Mouse (Mus musculus) CH12.LX (cell line): ENCODE results near the gene Rnf208. TPM values are rescaled to one million over a fixed set of nuclear protein-coding genes. Genes with fewer than 3 reads are reported as not detected.

Experiments
- DNase-seq: peaks from one replicate; pipeline ENCODE4 v3.0.0-alpha.2; 2013; ENCODE audit errors: extremely low read depth
- H3K27ac ChIP-seq: 2 replicates; pipeline ENCODE4 v1.5.1; 2012; ENCODE audit warnings: low read depth, mild to moderate bottlenecking, control low read depth, moderate library complexity; ENCODE audit not compliant: insufficient read depth
- H3K27me3 ChIP-seq: replicated peaks from 2 replicates; pipeline ENCODE3; 2012; ENCODE audit warnings: inconsistent platforms
- H3K36me3 ChIP-seq, 2 experiments: replicated peaks in 1 of 2; 2 replicates each; pipeline versions ENCODE3 to v1.6.1; 2012; ENCODE audit warnings: inconsistent platforms in 1 of 2, low read length in 1 of 2, mild to moderate bottlenecking in 1 of 2, mixed read lengths in 1 of 2, moderate library complexity in 1 of 2; ENCODE audit not compliant: control insufficient read depth in 1 of 2, insufficient read depth in 1 of 2
- H3K4me1 ChIP-seq, 2 experiments: 2 replicates each; pipeline ENCODE4 v1.6.1; 2012; ENCODE audit warnings: inconsistent platforms in 1 of 2, moderate library complexity in 1 of 2; ENCODE audit not compliant: insufficient read depth in 2 of 2, control insufficient read depth in 1 of 2
- H3K4me2 ChIP-seq: 2 replicates; pipeline ENCODE4 v1.6.1; 2012; ENCODE audit warnings: low read depth, mild to moderate bottlenecking, control low read depth; ENCODE audit not compliant: poor library complexity, insufficient read depth, severe bottlenecking
- H3K4me3 ChIP-seq, 3 experiments: fragments of 150-350 bp in 1 of 3; sonication (generic) in 1 of 3; replicated peaks in 1 of 3; 2 replicates each; pipeline versions ENCODE3 to v1.5.1; 2011 to 2012; ENCODE audit warnings: low read depth in 2 of 3, low read length in 2 of 3, mild to moderate bottlenecking in 2 of 3, moderate library complexity in 2 of 3, control low read depth in 1 of 3, improper control_type of control experiment in 1 of 3, inconsistent platforms in 1 of 3, mixed read lengths in 1 of 3; ENCODE audit not compliant: poor library complexity in 1 of 3
- H3K79me2 ChIP-seq: replicated peaks from 2 replicates; pipeline ENCODE4 v1.6.1; 2012; ENCODE audit warnings: mild to moderate bottlenecking, moderate library complexity; ENCODE audit not compliant: control insufficient read depth, poor library complexity, insufficient read depth, severe bottlenecking; ENCODE audit errors: extremely low read depth
- H3K9ac ChIP-seq: 2 replicates; pipeline ENCODE4 v1.6.1; 2012; ENCODE audit warnings: low read depth, mild to moderate bottlenecking, control low read depth, moderate library complexity; ENCODE audit not compliant: insufficient read depth
- H3K9me3 ChIP-seq: replicated peaks from 2 replicates; pipeline ENCODE3; 2012; ENCODE audit warnings: low read length, inconsistent platforms, mixed read lengths
- BHLHE40 ChIP-seq: IDR thresholded peaks from 2 replicates; pipeline ENCODE4 v1.6.1; 2011; ENCODE audit warnings: mild to moderate bottlenecking, low read depth, low read length, improper control_type of control experiment
- CHD1 ChIP-seq: IDR thresholded peaks from 2 replicates; pipeline ENCODE4 v1.6.1; 2012; ENCODE audit warnings: low read depth, low read length, improper control_type of control experiment, inconsistent platforms
- E2F4 ChIP-seq: IDR thresholded peaks from 2 replicates; pipeline ENCODE4 v1.6.1; 2011; ENCODE audit warnings: low read depth, low read length, improper control_type of control experiment; ENCODE audit not compliant: insufficient replicate concordance
- IRF4 ChIP-seq: IDR thresholded peaks from 2 replicates; pipeline ENCODE4 v1.6.1; 2014; ENCODE audit warnings: low read depth, mild to moderate bottlenecking, inconsistent platforms, low read length, improper control_type of control experiment
- JUND ChIP-seq: conservative IDR thresholded peaks from 2 replicates; pipeline ENCODE4 v1.6.1; 2011; ENCODE audit warnings: low read depth, low read length, improper control_type of control experiment
- KAT2A ChIP-seq: IDR thresholded peaks from 2 replicates; pipeline ENCODE4 v1.6.1; 2012; ENCODE audit warnings: low read length, improper control_type of control experiment, inconsistent platforms; ENCODE audit not compliant: insufficient replicate concordance
- MAFK ChIP-seq: IDR thresholded peaks from 2 replicates; pipeline ENCODE4 v1.6.1; 2011; ENCODE audit warnings: low read length, improper control_type of control experiment; ENCODE audit not compliant: insufficient replicate concordance
- MAZ ChIP-seq: IDR thresholded peaks from 2 replicates; pipeline ENCODE4 v1.6.1; 2012; ENCODE audit warnings: low read depth, mild to moderate bottlenecking, inconsistent platforms, low read length, improper control_type of control experiment, moderate library complexity
- MXI1 ChIP-seq: IDR thresholded peaks from 2 replicates; pipeline ENCODE4 v1.6.1; 2011; ENCODE audit warnings: mild to moderate bottlenecking, low read depth, low read length, improper control_type of control experiment
- MYC ChIP-seq: IDR thresholded peaks from 2 replicates; pipeline ENCODE4 v1.6.1; 2011; ENCODE audit warnings: low read depth, mild to moderate bottlenecking, improper control_type of control experiment, low read length
- NRF1 ChIP-seq: IDR thresholded peaks from 2 replicates; pipeline ENCODE4 v1.6.1; 2014; ENCODE audit warnings: low read depth, mild to moderate bottlenecking, inconsistent platforms, low read length, improper control_type of control experiment, moderate library complexity
- PAX5 ChIP-seq: IDR thresholded peaks from 2 replicates; pipeline ENCODE4 v1.6.1; 2012; ENCODE audit warnings: low read length, inconsistent platforms, mixed read lengths
- SIN3A ChIP-seq: IDR thresholded peaks from 2 replicates; pipeline ENCODE4 v1.6.1; 2012; ENCODE audit warnings: low read length, improper control_type of control experiment, inconsistent platforms
- SMC3 ChIP-seq: IDR thresholded peaks from 2 replicates; pipeline ENCODE4 v1.6.1; 2011; ENCODE audit warnings: low read depth, low read length, improper control_type of control experiment
- TBP ChIP-seq: conservative IDR thresholded peaks from 2 replicates; pipeline ENCODE4 v1.6.1; 2011; ENCODE audit warnings: low read depth, low read length, improper control_type of control experiment
- ZC3H11A ChIP-seq: IDR thresholded peaks from 2 replicates; pipeline ENCODE4 v1.6.1; 2012; ENCODE audit warnings: low read depth, mild to moderate bottlenecking, inconsistent platforms, low read length, improper control_type of control experiment
- ZMIZ1 ChIP-seq: IDR thresholded peaks from 2 replicates; pipeline ENCODE4 v1.6.1; 2012; ENCODE audit warnings: low read depth, mild to moderate bottlenecking, inconsistent platforms, low read length, improper control_type of control experiment
- ZNF384 ChIP-seq: IDR thresholded peaks from 2 replicates; pipeline ENCODE4 v1.6.1; 2012; ENCODE audit warnings: low read depth, low read length, improper control_type of control experiment, inconsistent platforms
- dilution Hi-C: fragments of 300-500 bp; cut with MboI; formaldehyde crosslinking; loops from 2 replicates; pipeline ENCODE4 v1.14.3; 2020; ENCODE audit warnings: low sequenced_read_pairs; ENCODE audit not compliant: extremely low pct_unique_long_range_greater_than_20kb, extremely low pct_ligation_motif_present
- in situ Hi-C: fragments of 300-500 bp; cut with MboI; formaldehyde crosslinking; loops from 3 replicates; pipeline ENCODE4 v1.14.3; 2019; ENCODE audit warnings: low sequenced_read_pairs, low pct_ligation_motif_present, low pct_unique_long_range_greater_than_20kb, mixed read lengths
- polyA plus RNA-seq: library from polyadenylated mRNA; unstranded; fragments of >175 nt; gene quantifications from 2 replicates; pipeline ENCODE4 v1.2.1, GENCODE M21; 2012; ENCODE audit warnings: low read depth; ENCODE audit not compliant: insufficient read length
- total RNA-seq, 2 experiments: library from RNA; depleted of rRNA; stranded (reverse); fragments of 300-350 nt in 1 of 2; fragments of >200 nt in 1 of 2; gene quantifications; 2 replicates each; pipeline ENCODE4 v1.2.3; 2012 to 2014

The Rnf208 gene
- total and polyA plus RNA-seq, 3 experiments = 0.34 to 1.7 (median 1.4) TPM

GRCm38 (mm10) chr2:25193330-25193770 is 48.7 kb upstream of the Rnf208 start (continued):
- TF ChIP-seq ZC3H11A (peak; percentile 24; the same call in 1 of the 2 replicates), BHLHE40 (peak; percentile 43), IRF4 (0 out of 2 replicates have a peak, but pooled peaks have one; percentile 26), MYC (peak; percentile 87), PAX5 (no peak), MAFK (no peak), NRF1 (no peak), ZMIZ1 (no peak; the same call in 1 of the 2 replicates), KAT2A (0 out of 2 replicates have a peak, but pooled peaks have one; percentile 28), SIN3A (peak; percentile 94), E2F4 (peak; percentile 60; the same call in 1 of the 2 replicates), MXI1 (peak; percentile 95), SMC3 (peak; percentile 90)

- in situ Hi-C loops (no loop called here), dilution Hi-C loops (no loop called here)
- Histone ChIP-seq H3K36me3 (peaks cover 2 to 34% of the 10 kb centered on the region in 2 experiments), H3K9me3 (no peaks in the 10 kb centered on the region), H3K4me1 (peaks cover 14 to 36% of the 10 kb centered on the region in 2 experiments), H3K27me3 (no peaks in the 10 kb centered on the region), H3K9ac (peak overlapping the region; percentile 84; the same call in 1 of the 2 replicates), H3K27ac (peak overlapping the region; percentile 98), H3K4me3 (peak overlapping the region; percentile 24 to 83 (median 61)), H3K4me2 (peak overlapping the region; percentile 99), H3K79me2 (peaks cover 16% of the 10 kb centered on the region)
- no peak for DNase-seq
- no peak for TF ChIP-seq CHD1
- TF ChIP-seq TBP = no peak
- no peak for TF ChIP-seq E2F4
- TF ChIP-seq MAZ = no peak
- 0 out of 2 replicates have a peak, but pooled peaks have one; percentile 15 for TF ChIP-seq MYC
- no peak for TF ChIP-seq ZC3H11A
- TF ChIP-seq JUND = no peak
- TF ChIP-seq ZNF384 = no peak
Measured at GRCm38 (mm10) chr2:25194006-25194405, 48.0 kb upstream of the Rnf208 start.
